Mouse (Mus musculus) lung, postnatal 0 days (tissue): ENCODE results near the gene Myo1b. TPM values are rescaled to one million over a fixed set of nuclear protein-coding genes. Genes with fewer than 3 reads are reported as not detected.

Source experiments
- ATAC-seq: fragments of 200-750 bp; cut with Nextera tagmentation; 2 replicates; pipeline ENCODE4 v1.8.0; 2017; ENCODE audit warnings: moderate library complexity
- DNase-seq: peaks from one replicate; pipeline ENCODE4 v3.0.0-alpha.2; 2016; ENCODE audit warnings: low spot score
- H3K27ac ChIP-seq: fragments of 300-500 bp; sonication (generic); 2 replicates; pipeline ENCODE4 v1.5.1; 2014; ENCODE audit warnings: antibody characterized with exemption, mild to moderate bottlenecking, low read length, mixed read lengths
- H3K27me3 ChIP-seq: fragments of 300-500 bp; sonication (generic); replicated peaks from 2 replicates; pipeline ENCODE4 v1.6.1; 2014; ENCODE audit warnings: low read length, mixed read lengths; ENCODE audit not compliant: insufficient read depth
- H3K36me3 ChIP-seq: fragments of 300-500 bp; sonication (generic); 2 replicates; pipeline ENCODE4 v1.6.1; 2014; ENCODE audit warnings: low read length, mixed read lengths; ENCODE audit not compliant: insufficient read depth
- H3K4me1 ChIP-seq: fragments of 300-500 bp; sonication (generic); 2 replicates; pipeline ENCODE4 v1.6.1; 2014; ENCODE audit warnings: antibody characterized with exemption, low read depth, low read length, mixed read lengths; ENCODE audit not compliant: insufficient read depth
- H3K4me2 ChIP-seq: fragments of 300-500 bp; sonication (generic); replicated peaks from 2 replicates; pipeline ENCODE4 v1.6.1; 2014; ENCODE audit warnings: low read depth, mild to moderate bottlenecking, low read length, moderate library complexity, mixed read lengths
- H3K4me3 ChIP-seq: fragments of 300-500 bp; sonication (generic); 2 replicates; pipeline ENCODE4 v1.5.1; 2014; ENCODE audit warnings: low read depth, low read length
- H3K9ac ChIP-seq: fragments of 300-500 bp; sonication (generic); replicated peaks from 2 replicates; pipeline ENCODE4 v1.6.1; 2014; ENCODE audit warnings: low read depth, mild to moderate bottlenecking
- H3K9me3 ChIP-seq: fragments of 300-500 bp; sonication (generic); 2 replicates; pipeline ENCODE4 v1.6.1; 2016; ENCODE audit warnings: low read length, mixed read lengths
- CTCF ChIP-seq: IDR thresholded peaks from 2 replicates; pipeline ENCODE4 v1.5.1; 2016; ENCODE audit warnings: antibody characterized with exemption, mild to moderate bottlenecking
- EP300 ChIP-seq: IDR thresholded peaks from 2 replicates; pipeline ENCODE4 v1.6.1; 2016; ENCODE audit warnings: antibody characterized with exemption, mild to moderate bottlenecking, control low read depth
- WGBS: fragments of 180-500 bp; shearing (Covaris S2); extraction: QIAGEN DNeasy Blood & Tissue Kit; methylation state at CpG from one replicate; pipeline ENCODE4 v1.1.7; 2014; 5-methylcytosine and 5-hydroxymethylcytosine counted together
- polyA plus RNA-seq: library from polyadenylated mRNA; unstranded; fragments of >200 nt; fragmentation: Nextera tagmentation; extraction: Ambion mirVana; gene quantifications from 2 replicates; pipeline ENCODE4 v1.2.1, GENCODE M21; 2015

Gene Myo1b
- polyA plus RNA-seq, 1 experiment from 2014 or later, result 108 TPM

DNA sequence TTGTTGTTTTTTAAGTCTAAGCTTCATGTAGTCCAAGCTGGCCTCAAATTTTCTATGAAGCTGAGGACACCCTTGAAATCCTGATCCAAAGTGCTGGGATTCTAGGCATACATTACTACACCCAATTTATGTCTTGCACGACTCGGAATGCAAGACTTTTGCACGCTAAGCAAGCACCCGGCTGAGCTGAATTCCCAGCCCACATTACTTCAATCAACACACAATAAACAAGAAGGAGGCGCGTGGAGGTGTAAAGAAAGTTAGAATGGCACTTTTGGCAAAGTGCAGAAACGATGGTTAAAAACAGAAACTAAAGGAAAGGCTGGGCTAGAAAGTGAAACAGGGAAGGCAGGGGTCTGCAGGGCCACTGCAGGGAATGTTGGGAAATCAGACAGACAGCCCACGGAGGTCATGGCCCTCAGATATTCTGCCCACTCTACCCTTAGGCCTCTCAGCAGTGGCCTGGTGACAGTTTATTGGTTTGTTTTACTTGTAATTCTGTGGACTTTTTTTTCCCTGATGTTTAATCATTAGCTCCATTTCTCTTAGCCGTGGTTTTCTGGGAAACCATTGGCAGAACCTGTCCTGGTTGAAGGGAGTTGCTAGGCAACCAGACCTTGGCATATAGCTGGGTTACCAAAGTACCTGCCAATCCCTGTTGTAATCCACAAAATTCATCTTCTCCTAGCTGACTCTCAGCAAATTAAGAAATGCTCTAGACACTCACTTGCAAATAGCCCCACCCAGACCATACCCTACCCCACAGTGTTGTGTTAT, 195.8 kb downstream of the Myo1b start:
- Histone ChIP-seq H3K4me3 (no peak overlapping the region), H3K27ac (no peak overlapping the region), H3K9me3 (no peaks in the 10 kb centered on the region), H3K4me1 (no peaks in the 10 kb centered on the region), H3K36me3 (no peaks in the 10 kb centered on the region), H3K9ac (no peak overlapping the region), H3K27me3 (no peaks in the 10 kb centered on the region), H3K4me2 (0 out of 2 replicates have a peak overlapping the region, but pooled peaks have one; percentile 19)
- TF ChIP-seq EP300 (no peak), CTCF (no peak)
- ATAC-seq (no peak), DNase-seq (peak; percentile 48)
- WGBS, result 39% methylated on average over 9 of the region's 9 CpGs

DNA sequence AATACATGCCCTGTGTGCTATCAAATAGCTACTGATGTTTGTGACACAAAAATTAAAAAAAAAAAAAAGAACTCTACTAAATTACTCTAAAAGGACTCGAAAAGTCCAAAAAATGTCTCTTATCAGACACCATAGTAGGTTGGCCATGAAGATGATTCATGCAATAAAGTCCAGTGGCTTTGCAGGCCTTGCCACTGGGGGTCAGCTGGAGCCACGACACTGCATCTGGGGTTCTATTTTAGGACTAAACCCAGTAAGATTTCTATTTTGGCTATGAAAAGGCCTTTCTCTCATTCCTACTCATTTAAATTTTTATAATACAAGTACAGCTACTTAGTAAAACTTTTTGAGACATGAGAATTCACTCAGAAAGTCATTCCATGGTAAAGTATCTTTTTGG, 205.0 kb downstream of the Myo1b start:
- DNase-seq (no peak), ATAC-seq (no peak)
- Histone ChIP-seq H3K9ac (no peak overlapping the region), H3K4me3 (no peak overlapping the region), H3K9me3 (no peaks in the 10 kb centered on the region), H3K4me2 (no peak overlapping the region), H3K4me1 (no peaks in the 10 kb centered on the region), H3K27me3 (no peaks in the 10 kb centered on the region), H3K36me3 (no peaks in the 10 kb centered on the region), H3K27ac (no peak overlapping the region)
- WGBS, result 83% methylated on average over 2 of the region's 2 CpGs
- TF ChIP-seq EP300 (no peak), CTCF (no peak)

DNA sequence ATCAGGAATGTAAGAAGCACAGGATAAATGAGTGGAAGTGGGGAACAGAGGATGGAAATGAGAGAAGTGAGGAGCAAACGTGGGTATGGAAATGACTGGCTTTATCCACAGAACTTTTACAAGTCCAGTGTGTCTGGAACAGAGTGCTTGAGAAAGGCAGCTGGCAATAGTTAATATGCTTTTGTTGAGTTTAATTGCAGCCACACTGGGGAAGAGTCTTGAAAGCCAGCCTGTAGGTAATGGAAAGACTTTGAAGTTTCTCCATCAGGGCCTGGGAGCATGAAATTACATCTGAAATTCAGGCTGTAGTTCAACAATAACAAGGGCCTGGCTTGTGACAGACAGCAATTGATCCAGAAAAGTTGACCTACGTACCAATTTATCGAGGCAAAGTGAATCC, 209.8 kb downstream of the Myo1b start:
- 92% methylated on average over 3 of the region's 3 CpGs for WGBS
- no peak overlapping the region for H3K4me3 ChIP-seq

DNA sequence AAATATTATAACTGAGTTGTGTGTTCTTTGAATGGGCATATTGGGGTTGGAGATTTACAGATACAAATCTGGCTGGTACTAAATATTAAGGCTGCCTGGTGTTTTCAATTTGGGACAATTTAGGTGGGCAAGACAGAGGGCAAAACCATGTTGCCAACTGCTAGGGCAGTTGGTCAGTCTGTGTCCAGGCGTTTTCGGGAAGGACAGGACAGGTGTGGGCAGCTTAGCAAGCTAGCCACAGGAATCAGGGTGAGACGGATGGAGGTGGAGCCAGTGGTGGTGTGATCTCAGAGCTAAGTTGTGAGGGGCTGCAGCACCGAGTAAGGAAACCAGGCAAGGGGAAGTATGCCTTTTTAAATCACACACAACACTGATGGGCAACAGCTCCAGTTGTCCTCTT, 211.3 kb downstream of the Myo1b start:
- no peaks in the 10 kb centered on the region for H3K27me3 ChIP-seq
- no peak overlapping the region for H3K4me2 ChIP-seq
- WGBS, result 71% methylated on average over 4 of the region's 4 CpGs
- DNase-seq (no peak), ATAC-seq (no peak)
- no peak overlapping the region for H3K27ac ChIP-seq
- no peak overlapping the region for H3K9ac ChIP-seq
- no peaks in the 10 kb centered on the region for H3K36me3 ChIP-seq
- no peaks in the 10 kb centered on the region for H3K9me3 ChIP-seq
- no peak overlapping the region for H3K4me3 ChIP-seq
- H3K4me1 ChIP-seq, result no peaks in the 10 kb centered on the region
- TF ChIP-seq CTCF, result no peak
- TF ChIP-seq EP300, result no peak

More for the DNA sequence above, 209.8 kb downstream of the Myo1b start:
- TF ChIP-seq EP300 (no peak), CTCF (no peak)
- Histone ChIP-seq H3K4me2 (no peak overlapping the region), H3K27ac (no peak overlapping the region), H3K9me3 (no peaks in the 10 kb centered on the region), H3K9ac (no peak overlapping the region), H3K36me3 (no peaks in the 10 kb centered on the region), H3K27me3 (no peaks in the 10 kb centered on the region), H3K4me1 (no peaks in the 10 kb centered on the region)
- ATAC-seq, result no peak
- DNase-seq, result no peak

Other genes with a start within 250 kb of the Myo1b start
- 0.73 and 1.0 TPM in 2 replicates for gene Stat4, start 71.1 kb upstream of the Myo1b start, polyA plus RNA-seq
- 36.3 and 39.3 TPM in 2 replicates for gene Stat1, start 203.4 kb upstream of the Myo1b start, polyA plus RNA-seq